Mouse (Mus musculus) liver, embryonic 14.5 days (tissue): ENCODE measurements around the gene Zfp827. TPM values are rescaled to one million over a fixed set of nuclear protein-coding genes. Genes with fewer than 3 reads are reported as not detected.
"Not testable (repeated sequence)": the region's sequence is repeated elsewhere in the genome, so short reads cannot be mapped to it uniquely, and the experiment has no call there.

Experiments used
- ATAC-seq: fragments of 200-750 bp; cut with Nextera tagmentation; 2 replicates; pipeline ENCODE4 v1.8.0; 2017; ENCODE audit warnings: moderate number of reproducible peaks, mild to moderate bottlenecking, moderate library complexity; ENCODE audit not compliant: insufficient read depth
- DNase-seq, 3 experiments: peaks; one replicate each; pipeline ENCODE4 v3.0.0-alpha.2; 2012 to 2013; ENCODE audit warnings: low read depth in 3 of 3, low spot score in 3 of 3
- H3K27ac ChIP-seq: fragments of 300-500 bp; sonication (generic); 2 replicates; pipeline ENCODE4 v1.5.1; 2014; ENCODE audit warnings: moderate library complexity, mild to moderate bottlenecking, control low read depth, inconsistent platforms
- H3K27me3 ChIP-seq: fragments of 300-500 bp; sonication (generic); 2 replicates; pipeline ENCODE4 v1.6.1; 2014; ENCODE audit warnings: mild to moderate bottlenecking, low read length, moderate library complexity; ENCODE audit not compliant: control insufficient read depth, insufficient read depth
- H3K36me3 ChIP-seq: fragments of 300-500 bp; sonication (generic); replicated peaks from 2 replicates; pipeline ENCODE4 v1.6.1; 2014; ENCODE audit warnings: low read depth; ENCODE audit not compliant: control insufficient read depth, insufficient read depth
- H3K4me1 ChIP-seq, 2 experiments: fragments of 200-500 bp in 1 of 2; fragments of 300-500 bp in 1 of 2; sonication (generic) in 1 of 2; replicated peaks; 2 replicates each; pipeline ENCODE4 v1.6.1; 2012 to 2014; ENCODE audit warnings: antibody characterized with exemption in 1 of 2, inconsistent platforms in 1 of 2, low read length in 1 of 2; ENCODE audit not compliant: control insufficient read depth in 2 of 2, insufficient read depth in 2 of 2
- H3K4me2 ChIP-seq: fragments of 300-500 bp; sonication (generic); 2 replicates; pipeline ENCODE4 v1.6.1; 2014; ENCODE audit warnings: low read depth, mild to moderate bottlenecking, control low read depth, moderate library complexity
- H3K4me3 ChIP-seq, 2 experiments: fragments of 200-500 bp in 1 of 2; fragments of 300-500 bp in 1 of 2; sonication (generic) in 1 of 2; 2 replicates each; pipeline ENCODE4 v1.5.1; 2012 to 2014; ENCODE audit warnings: low read depth in 2 of 2, low read length in 2 of 2, mild to moderate bottlenecking in 2 of 2, control low read depth in 1 of 2, inconsistent platforms in 1 of 2, moderate library complexity in 1 of 2; ENCODE audit not compliant: insufficient read depth in 1 of 2
- H3K9ac ChIP-seq: fragments of 300-500 bp; sonication (generic); replicated peaks from 2 replicates; pipeline ENCODE4 v1.6.1; 2014; ENCODE audit warnings: mild to moderate bottlenecking, control low read depth, moderate library complexity
- H3K9me3 ChIP-seq: fragments of 300-500 bp; sonication (generic); 2 replicates; pipeline ENCODE4 v1.6.1; 2016; ENCODE audit warnings: low read length, mixed read lengths; ENCODE audit not compliant: control insufficient read depth
- CTCF ChIP-seq: IDR thresholded peaks from 2 replicates; pipeline ENCODE4 v1.5.1; 2016; ENCODE audit warnings: antibody characterized with exemption, low read depth, control low read depth
- EP300 ChIP-seq: IDR thresholded peaks from 2 replicates; pipeline ENCODE4 v1.6.1; 2016; ENCODE audit warnings: antibody characterized with exemption, low read depth
- WGBS: fragments of 180-500 bp; shearing (Covaris S2); extraction: QIAGEN DNeasy Blood & Tissue Kit; methylation state at CpG from one replicate; pipeline ENCODE4 v1.1.7; 2014; ENCODE audit not compliant: insufficient replicate concordance; 5-methylcytosine and 5-hydroxymethylcytosine counted together
- polyA plus RNA-seq, 2 experiments: library from polyadenylated mRNA; depleted of rRNA in 1 of 2; stranded (reverse) in 1 of 2; unstranded in 1 of 2; fragments of >200 nt; fragmentation: Nextera tagmentation in 1 of 2; extraction: Ambion mirVana in 1 of 2; gene quantifications; 2 replicates each; pipeline versions ENCODE4 v1.2.1 to v1.2.3; 2012 to 2014

Zfp827 gene
- polyA plus RNA-seq, 2 experiments, result 0.63 to 1.1 TPM

GRCm38 (mm10) chr8:79116436-79116835, 88.2 kb downstream of the Zfp827 start:
- no peak for DNase-seq
- no peak for ATAC-seq
- Histone ChIP-seq H3K9ac (no peak overlapping the region), H3K4me2 (no peak overlapping the region), H3K4me3 (no peak overlapping the region), H3K36me3 (no peaks in the 10 kb centered on the region), H3K4me1 (0 out of 4 replicates have a peak, but pooled peaks cover 0 to 2% of the 10 kb centered on the region in 2 experiments), H3K9me3 (no peaks in the 10 kb centered on the region), H3K27ac (no peak overlapping the region), H3K27me3 (no peaks in the 10 kb centered on the region)
- WGBS, result 78% methylated on average over 7 of the region's 7 CpGs
- TF ChIP-seq CTCF (no peak), EP300 (no peak)

GRCm38 (mm10) chr8:79117711-79118110, 89.5 kb downstream of the Zfp827 start:
- ATAC-seq (no peak), DNase-seq (no peak)
- H3K9me3 ChIP-seq, result no peaks in the 10 kb centered on the region
- no peaks in the 10 kb centered on the region for H3K27me3 ChIP-seq
- 71% methylated on average over 7 of the region's 7 CpGs for WGBS
- H3K27ac ChIP-seq, result no peak overlapping the region
- no peak overlapping the region for H3K4me2 ChIP-seq
- TF ChIP-seq CTCF, result no peak
- TF ChIP-seq EP300, result no peak
- H3K36me3 ChIP-seq, result no peaks in the 10 kb centered on the region
- no peaks in the 10 kb centered on the region for H3K4me1 ChIP-seq
- no peak overlapping the region for H3K9ac ChIP-seq
- no peak overlapping the region for H3K4me3 ChIP-seq

- Histone ChIP-seq H3K27me3 (no peaks in the 10 kb centered on the region), H3K9me3 (no peaks in the 10 kb centered on the region), H3K36me3 (no peaks in the 10 kb centered on the region), H3K9ac (no peak overlapping the region), H3K4me1 (no peaks in the 10 kb centered on the region), H3K4me2 (no peak overlapping the region), H3K27ac (no peak overlapping the region), H3K4me3 (no peak overlapping the region)
- DNase-seq (no peak), ATAC-seq (no peak)
- no peak for TF ChIP-seq CTCF
- WGBS, result 50% methylated on average over 1 of the region's 1 CpGs
These were observed 93.4 kb downstream of the Zfp827 start for GRCm38 (mm10) chr8:79121614-79122013.

- no peak for ATAC-seq
- TF ChIP-seq CTCF (no peak), EP300 (no peak)
These were observed 96.0 kb downstream of the Zfp827 start for GRCm38 (mm10) chr8:79124231-79124630.

GRCm38 (mm10) chr8:79127211-79127816, 99.1 kb downstream of the Zfp827 start:
- no peaks in the 10 kb centered on the region for H3K4me1 ChIP-seq
- WGBS, result 57% methylated on average over 7 of the region's 7 CpGs
- H3K9ac ChIP-seq, result no peak overlapping the region
- ATAC-seq (no peak), DNase-seq (no peak)
- no peak overlapping the region for H3K27ac ChIP-seq
- TF ChIP-seq CTCF (no peak), EP300 (no peak)
- H3K4me2 ChIP-seq, result no peak overlapping the region
- no peaks in the 10 kb centered on the region for H3K27me3 ChIP-seq
- no peaks in the 10 kb centered on the region for H3K9me3 ChIP-seq
- H3K36me3 ChIP-seq, result no peaks in the 10 kb centered on the region
- H3K4me3 ChIP-seq, result no peak overlapping the region

More at GRCm38 (mm10) chr8:79124231-79124630, 96.0 kb downstream of the Zfp827 start:
- Histone ChIP-seq H3K4me2 (no peak overlapping the region), H3K27ac (no peak overlapping the region), H3K36me3 (no peaks in the 10 kb centered on the region), H3K4me1 (no peaks in the 10 kb centered on the region), H3K27me3 (no peaks in the 10 kb centered on the region), H3K9ac (no peak overlapping the region), H3K9me3 (no peaks in the 10 kb centered on the region), H3K4me3 (no peak overlapping the region)
- no peak for DNase-seq
- WGBS, result 59% methylated on average over 4 of the region's 4 CpGs

- H3K27ac ChIP-seq, H3K9ac ChIP-seq, DNase-seq, ATAC-seq, H3K36me3 ChIP-seq, H3K9me3 ChIP-seq, H3K4me2 ChIP-seq, H3K4me1 ChIP-seq, H3K4me3 ChIP-seq, H3K27me3 ChIP-seq: not testable (repeated sequence)
- 60% methylated on average over 4 of the region's 4 CpGs for WGBS
These were observed 100.3 kb downstream of the Zfp827 start for GRCm38 (mm10) chr8:79128534-79128933.
